Mouse (Mus musculus) testis, postnatal 14 days (tissue): ENCODE data around the gene Psmb1.
"Not testable (repeated sequence)": the region's sequence is repeated elsewhere in the genome, so short reads cannot be mapped to it uniquely, and the experiment has no call there.

Experiments used
- DNase-seq: peaks from one replicate; pipeline ENCODE4 v3.0.0; 2021; ENCODE audit warnings: low spot score

The Psmb1 gene

GRCm38 (mm10) chr17:15461921-15462495 is 37.5 kb downstream of the Psmb1 start:
- no peak for DNase-seq

GRCm38 (mm10) chr17:15459761-15460160 is 39.8 kb downstream of the Psmb1 start:
- DNase-seq, result no peak

DNA sequence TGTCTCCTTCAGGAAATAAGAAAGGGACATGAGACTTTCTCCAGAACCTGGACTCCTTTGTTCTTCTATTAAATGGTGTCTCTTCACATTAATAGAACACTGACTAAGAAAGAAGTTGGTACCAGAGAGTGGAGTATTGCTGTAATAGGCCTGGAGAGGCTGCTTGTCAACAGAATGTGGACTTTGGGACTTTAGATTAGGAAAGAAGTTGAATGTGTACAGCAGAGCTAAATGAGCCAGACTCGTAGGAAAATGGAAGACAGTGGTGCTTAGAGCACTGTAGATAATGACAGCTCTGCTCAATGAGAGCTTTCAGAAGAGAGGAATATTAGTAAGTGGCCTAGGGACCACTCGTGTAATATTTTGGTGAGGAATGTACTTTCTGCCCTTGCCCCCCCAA is 43.0 kb downstream of the Psmb1 start:
- DNase-seq, result no peak

DNA sequence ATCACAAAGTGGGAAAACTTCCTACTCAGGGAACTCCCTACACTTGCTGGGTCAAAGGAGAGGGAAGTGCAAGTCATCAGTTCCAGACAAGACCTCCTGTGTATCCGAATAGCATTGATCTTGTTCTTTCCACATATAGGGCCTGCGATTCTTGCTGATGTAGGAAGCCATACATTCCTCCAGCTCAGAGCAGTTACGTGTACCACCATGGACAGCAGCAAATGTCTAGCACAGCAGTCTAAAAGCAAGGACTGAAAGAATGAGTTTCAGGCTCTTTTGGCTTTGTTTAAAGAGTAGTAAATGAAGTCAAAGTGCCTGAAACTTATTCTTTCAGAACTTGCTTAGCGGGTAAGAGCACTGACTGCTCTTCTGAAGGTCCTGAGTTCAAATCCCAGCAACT is 44.3 kb downstream of the Psmb1 start:
- DNase-seq, result no peak

- DNase-seq, result no peak
Observed at GRCm38 (mm10) chr17:15449606-15450005, 49.9 kb downstream of the Psmb1 start.

DNA sequence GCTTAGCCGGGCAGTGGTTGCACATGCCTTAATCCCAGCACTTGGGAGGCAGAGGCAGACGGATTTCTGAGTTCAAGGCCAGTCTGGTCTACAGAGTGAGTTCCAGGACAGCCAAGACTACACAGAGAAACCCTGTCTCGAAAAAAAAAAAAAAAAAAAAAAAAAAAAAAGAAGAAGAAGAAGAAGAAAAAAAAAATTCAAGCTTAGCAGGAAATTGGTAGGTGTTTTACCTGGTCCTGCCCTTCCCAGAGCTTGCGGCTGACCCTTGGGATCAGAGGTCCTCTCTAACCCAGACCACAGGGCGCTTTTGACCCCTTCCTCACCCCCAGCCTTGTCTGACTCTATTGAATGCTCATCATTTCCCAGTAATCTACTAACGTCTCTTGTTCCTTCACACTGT is 50.4 kb downstream of the Psmb1 start:
- not testable (repeated sequence) for DNase-seq

GRCm38 (mm10) chr17:15447831-15448230 is 51.7 kb downstream of the Psmb1 start:
- no peak for DNase-seq

- no peak for DNase-seq
Observed at GRCm38 (mm10) chr17:15445421-15445820, 54.1 kb downstream of the Psmb1 start.

DNA sequence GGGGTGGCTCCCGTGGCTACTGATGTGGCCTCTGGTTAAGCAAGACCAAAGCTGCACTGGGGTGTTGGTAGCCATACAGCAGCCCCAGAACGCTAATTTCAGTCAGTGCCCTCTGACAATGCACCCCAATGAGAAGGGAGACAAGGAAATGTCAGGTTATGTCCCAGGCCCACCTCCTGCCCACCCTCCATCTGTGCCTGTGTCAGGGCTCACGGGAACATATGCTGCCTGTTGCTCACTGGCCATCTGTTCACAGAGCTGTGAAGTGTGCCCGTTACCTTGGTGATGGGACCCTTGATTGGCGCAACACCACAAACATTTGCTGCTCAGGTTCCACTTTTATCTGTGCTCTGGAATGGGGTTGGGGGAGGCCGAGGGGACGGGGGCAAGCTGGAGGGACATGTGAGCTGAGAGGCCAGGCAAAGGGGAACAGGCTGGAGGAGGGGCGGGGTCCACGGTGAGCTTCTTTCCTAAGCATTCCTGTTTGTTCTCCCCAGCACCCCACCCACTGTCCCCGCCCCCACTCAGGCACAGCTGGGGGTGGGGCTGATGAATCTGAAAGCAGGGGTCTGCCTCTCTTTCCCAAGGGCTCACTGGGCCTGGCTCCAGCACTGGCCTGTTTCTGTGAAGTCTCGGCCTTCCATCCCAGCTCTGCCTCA is 59.0 kb downstream of the Psmb1 start:
- DNase-seq, result no peak

GRCm38 (mm10) chr17:15440067-15440462 is 59.5 kb downstream of the Psmb1 start:
- DNase-seq, result no peak

DNA sequence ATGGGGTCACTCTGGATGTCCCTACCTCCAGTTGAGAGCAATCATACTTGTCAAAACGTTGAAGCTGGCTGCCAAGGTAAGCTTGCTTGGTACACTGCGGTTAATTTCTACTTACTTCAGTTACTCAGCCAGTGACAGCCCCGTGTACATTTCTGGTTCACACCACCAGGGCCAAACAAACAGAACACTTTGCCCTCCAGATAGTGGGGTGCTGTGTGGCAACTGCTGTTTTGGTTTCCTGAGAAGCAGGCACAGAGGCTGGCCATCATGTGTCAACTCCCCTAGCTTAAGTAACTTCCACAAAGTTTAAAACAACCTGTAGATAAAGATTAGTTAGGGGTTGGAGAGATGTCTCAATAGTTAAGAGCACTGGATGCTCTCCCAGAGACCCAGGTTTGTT is 64.8 kb downstream of the Psmb1 start:
- DNase-seq, result no peak

- no peak for DNase-seq
Observed at GRCm38 (mm10) chr17:15432036-15432435, 67.5 kb downstream of the Psmb1 start.

DNA sequence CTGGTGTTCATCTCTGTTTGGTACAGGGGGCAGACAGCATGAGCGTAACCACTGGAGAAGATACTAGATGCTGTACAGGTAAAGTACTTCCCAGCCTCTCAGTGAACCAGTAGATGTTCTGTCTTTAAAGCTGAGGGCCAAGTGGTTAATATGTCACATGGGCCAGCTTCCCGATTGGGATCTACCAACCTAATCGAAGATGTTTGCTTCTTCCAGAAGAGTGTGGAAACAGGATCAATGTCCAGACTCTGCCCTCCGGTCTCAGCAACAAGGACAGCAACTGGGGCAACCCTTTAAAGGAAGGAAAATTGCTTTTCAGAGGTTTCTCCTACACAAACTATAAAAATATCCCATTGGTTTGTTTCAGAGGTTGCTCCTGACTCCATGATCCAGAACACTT is 68.0 kb downstream of the Psmb1 start:
- DNase-seq, result no peak

DNA sequence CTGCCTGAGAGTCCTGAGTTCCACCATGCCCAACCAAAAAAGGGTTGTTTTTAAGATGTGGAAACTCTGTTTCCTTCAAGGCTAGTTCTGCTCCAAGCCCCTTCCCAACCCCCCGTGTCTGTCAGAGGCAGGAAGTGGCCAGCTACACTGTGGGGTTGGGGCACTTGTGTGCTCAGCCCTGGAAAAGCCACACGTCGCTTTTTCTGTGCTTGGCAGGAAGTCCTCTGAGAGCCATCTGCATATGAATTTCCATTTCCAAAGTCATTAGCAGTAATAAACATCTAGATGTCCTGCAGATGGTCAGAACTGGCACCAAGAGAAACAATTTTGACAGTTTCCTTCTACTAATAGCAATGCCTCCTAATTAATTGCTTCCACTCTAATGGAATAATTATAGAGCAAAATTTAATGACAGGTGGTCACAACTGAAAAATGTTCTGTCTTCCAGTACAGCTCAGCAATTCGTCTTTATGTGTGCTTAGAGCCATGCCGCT is 68.5 kb downstream of the Psmb1 start:
- DNase-seq, result no peak

- DNase-seq, result no peak
Observed at GRCm38 (mm10) chr17:15429937-15430336, 69.6 kb downstream of the Psmb1 start.

DNA sequence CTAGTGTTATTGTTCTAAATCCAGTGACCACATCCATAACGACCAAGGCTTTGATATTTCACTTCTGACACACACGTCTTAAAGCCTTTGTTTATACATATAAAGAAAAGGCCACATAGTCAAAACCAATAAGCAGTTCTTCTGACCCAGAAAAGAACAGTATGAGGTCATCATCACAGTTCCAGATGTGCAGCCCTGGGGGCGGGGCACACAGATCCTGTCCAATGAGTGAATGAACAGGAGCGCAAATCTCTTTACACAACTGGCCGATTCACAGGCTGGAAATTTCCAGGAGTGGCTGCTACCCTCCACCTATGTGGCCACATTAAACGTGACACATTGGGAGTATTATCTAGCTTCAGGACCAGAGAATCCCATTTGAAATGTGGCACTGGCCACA is 70.1 kb downstream of the Psmb1 start:
- no peak for DNase-seq

GRCm38 (mm10) chr17:15425931-15426330 is 73.6 kb downstream of the Psmb1 start:
- DNase-seq, result no peak
